Mouse (Mus musculus) thymus, postnatal 4 days (tissue): ENCODE measurements around the gene Samd4.

Source experiments
- DNase-seq: peaks from one replicate; pipeline ENCODE4 v3.0.0; 2021

The Samd4 gene

DNA sequence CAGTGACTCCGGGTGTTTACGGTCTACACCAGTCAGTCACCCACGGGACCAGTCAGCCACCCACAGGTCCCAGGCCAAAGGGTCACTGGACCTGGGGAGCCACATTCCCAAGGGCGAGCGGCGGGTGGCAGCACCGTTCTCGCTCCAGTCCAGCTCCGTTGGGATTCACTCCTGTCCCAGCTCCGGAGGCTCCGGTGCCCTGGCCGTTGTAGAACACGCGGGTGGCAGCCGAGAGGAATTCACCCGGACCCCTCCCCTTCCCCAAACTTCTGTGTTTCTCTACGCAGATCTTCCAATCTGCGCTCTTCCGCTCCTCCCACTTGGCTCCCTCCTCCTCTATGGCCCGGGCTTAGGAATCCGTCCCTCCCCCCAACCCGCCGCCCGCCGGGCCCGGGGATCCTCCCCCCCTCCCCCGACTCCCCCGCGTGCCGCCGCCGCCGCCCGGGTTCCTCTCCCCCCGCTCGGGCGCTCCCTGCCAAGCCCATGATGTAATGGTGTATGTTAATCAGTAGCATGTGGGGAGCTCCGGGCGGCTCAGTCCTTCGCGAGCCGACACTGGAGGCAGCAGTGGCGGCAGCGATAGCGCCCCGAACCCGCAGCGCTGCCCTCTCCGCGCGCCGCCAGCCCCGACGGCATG is at the start of gene Samd4:
Gene Samd4, plus strand, starts transcription at position 424 of the 637 bp plus-strand sequence.
- peak; percentile 61 for DNase-seq

DNA sequence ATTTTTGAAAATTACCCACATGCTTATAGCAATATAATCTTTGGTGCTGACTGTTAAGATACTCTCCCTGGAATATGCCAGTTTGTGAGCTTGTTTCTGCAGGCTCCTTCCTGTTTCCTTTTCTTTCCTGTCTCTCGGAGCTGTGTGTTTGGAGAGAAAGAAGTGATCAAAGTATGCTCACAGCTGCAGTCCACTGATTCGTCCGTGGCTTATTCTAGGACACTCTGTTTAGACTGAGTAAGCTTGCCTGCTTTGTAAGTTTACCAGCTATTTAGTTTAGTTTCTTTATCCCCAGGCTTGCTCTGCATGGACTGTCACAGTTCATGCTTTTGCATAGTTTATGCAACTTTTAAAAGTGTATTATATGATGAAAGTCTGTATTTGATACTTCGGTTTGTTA is 43.3 kb upstream of the Samd4 start:
- DNase-seq, result no peak

DNA sequence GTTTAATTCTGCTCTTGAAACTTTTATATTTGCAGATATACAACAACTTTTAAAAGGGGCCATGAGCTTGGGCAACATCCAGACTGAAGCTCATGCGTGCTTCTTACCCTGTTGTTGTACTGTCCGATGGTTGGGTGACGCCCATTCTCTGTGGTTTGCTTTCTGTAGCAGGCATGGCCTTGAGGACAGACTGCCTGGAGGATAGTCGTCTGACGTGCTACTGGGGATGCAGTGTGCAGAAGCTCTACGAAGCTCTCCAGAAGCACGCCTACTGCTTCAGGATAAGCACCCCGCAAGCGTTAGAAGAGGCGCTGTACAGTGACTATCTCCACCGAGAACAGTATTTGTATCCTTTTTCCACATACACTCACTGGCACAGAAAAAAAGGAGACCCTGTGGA is 36.9 kb upstream of the Samd4 start:
- no peak for DNase-seq

DNA sequence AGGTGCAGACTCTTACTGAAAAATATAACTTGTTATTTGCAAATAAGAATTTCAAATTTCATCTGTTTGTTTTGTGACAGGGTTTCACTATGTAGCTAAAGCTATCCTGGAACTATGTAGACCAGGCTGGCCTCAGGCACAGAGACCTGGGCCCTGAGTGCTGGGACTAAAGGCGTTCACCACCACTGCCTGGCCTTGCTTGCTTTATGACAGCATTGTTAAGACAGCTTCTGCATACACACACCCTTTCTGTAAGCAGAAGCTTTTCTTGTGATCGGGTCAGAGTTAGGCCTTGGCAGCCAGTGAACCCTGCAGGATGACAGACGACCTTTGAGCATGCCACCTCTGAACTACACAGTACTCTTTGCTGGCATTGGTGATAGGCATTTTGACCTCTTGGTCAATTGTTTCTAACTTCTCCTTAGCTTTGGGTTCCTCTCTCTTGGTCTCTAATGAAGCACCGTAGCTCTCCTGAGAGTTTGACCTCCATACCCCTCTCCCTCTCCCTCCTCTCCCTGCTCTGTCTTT is 34.5 kb upstream of the Samd4 start:
- no peak for DNase-seq

DNA sequence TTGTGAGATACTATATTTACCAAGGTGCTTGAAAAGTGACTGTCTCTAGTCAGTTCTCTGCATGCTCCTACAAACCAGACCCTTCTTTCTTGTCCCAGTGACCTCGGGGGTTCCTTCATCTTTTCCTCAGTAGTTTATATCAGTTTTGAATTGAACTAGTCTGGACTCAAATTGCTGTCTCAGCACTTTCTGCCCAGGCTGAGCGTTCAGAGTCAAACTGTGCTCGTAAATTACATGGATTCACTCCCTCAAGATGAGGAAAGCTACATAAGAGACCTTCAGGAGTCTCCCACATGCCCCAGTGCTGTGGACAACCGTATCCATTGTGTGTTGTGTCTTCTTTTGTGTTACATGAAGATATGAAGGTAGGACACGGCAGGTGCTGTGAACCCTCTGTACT is 33.9 kb upstream of the Samd4 start:
- DNase-seq, result no peak

DNA sequence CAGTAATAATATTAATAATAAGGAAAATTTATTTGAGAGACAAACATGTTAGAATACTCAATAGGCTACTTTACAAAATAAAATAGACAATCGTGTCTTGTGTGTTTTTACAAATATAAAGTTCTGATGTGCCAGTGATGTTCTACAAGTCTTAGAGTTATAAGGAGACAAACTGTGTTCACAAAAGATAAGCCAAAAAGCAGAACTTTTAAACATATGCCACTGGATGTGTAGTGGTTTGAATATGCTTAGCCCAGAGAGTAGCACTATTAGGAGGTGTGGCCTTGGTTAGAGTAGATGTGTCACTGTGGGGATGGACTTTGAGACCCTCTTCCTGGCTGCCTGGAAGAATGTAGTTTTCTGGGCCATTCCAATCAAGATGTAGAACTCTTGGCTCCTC is 32.9 kb upstream of the Samd4 start:
- no peak for DNase-seq

DNA sequence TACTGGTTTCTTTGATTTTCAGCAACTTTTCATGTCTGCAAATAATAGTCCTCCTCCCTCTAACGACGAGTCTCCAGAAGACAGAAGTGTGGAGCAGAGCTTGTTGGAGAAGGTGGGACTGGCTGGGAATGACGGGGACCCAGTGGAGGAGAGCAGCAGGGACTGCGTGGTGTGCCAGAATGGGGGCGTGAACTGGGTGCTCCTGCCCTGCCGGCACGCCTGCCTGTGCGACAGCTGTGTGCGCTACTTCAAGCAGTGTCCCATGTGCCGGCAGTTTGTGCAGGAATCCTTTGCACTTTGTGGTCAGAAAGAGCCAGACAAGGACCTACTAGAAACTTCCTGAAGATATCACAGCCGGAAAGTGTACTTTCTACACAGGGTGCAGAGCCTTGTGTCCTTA is 29.0 kb upstream of the Samd4 start:
- DNase-seq, result no peak

DNA sequence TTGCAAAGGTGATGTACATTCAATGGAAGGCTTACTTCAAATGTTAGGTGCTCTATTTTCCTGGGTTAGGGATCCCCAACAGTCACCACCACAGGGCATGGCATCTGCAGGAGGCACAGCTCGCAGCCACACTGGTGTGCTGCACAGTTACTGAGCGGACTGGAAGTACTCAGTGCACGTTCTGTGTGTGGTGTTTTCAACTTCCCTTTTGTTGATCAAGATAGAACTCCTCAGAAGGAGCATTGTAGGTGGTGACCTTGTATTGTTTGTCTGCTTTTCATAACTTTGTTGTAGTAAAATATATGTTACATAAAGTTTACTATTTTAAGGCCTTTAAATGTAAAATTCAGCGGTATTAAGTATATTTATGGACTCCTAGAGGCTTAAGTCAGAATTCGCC is 19.7 kb upstream of the Samd4 start:
- DNase-seq, result no peak

DNA sequence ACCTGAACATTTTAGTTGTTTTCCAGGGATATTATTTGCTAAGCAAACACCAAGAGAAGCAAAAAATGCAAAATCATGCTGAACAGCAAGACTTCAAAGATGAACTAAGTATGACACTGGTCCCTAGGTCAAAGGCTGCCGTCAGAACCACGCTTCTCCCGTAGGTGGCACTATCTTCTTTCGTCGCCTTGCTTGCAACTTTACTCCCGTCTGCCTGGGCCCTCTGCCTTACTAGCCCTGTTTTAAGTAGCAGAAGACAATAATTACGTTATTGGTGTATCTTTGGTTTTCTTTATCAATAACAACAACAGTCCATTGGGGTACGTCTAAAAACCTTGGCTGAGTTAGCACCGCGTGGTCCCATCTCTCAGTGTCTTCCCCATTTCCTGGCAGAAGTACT is 1.7 kb upstream of the Samd4 start:
- DNase-seq, result peak; percentile 84

DNA sequence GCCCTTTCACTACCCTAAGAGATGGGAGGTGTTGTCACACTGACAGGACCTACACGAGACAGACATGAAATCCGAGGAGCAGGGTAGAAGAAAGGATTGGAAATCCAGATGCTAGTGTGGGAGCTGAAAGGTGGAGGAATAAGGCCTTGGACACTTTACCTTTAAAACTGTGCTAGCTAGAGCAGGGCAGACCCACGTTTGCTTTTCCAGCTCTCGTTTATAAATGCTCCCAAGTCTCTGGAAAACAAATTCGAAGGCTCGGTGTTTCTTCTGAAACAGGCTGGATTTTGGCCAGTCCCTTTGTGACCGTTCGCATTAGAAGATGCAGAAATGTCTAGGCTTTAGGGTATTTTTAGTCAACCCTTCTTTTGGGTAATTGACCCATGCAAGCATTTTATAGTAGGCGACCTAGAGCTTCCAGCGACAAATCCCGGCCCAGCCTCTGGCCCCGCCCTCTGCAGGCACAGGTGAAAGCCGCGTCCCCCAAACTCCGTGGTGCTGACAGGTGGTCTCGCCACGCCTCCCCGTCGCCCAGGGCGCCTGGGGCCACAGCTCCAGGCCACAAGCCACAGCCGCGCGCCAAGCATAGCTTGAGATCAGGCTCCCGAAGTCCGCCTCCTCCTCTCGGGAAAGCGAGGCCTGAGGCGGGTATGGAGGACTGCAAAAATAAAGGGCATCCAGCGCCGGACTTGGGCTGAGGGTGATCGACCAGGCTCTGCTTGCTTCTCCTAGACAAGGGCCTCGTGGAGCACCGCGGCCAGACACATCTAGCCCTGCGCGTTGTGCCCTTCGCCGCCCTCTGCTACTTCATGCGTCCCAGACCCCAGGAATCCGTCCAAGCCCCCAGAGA is 848 bp upstream of the Samd4 start:
- DNase-seq, result peak; percentile 33

DNA sequence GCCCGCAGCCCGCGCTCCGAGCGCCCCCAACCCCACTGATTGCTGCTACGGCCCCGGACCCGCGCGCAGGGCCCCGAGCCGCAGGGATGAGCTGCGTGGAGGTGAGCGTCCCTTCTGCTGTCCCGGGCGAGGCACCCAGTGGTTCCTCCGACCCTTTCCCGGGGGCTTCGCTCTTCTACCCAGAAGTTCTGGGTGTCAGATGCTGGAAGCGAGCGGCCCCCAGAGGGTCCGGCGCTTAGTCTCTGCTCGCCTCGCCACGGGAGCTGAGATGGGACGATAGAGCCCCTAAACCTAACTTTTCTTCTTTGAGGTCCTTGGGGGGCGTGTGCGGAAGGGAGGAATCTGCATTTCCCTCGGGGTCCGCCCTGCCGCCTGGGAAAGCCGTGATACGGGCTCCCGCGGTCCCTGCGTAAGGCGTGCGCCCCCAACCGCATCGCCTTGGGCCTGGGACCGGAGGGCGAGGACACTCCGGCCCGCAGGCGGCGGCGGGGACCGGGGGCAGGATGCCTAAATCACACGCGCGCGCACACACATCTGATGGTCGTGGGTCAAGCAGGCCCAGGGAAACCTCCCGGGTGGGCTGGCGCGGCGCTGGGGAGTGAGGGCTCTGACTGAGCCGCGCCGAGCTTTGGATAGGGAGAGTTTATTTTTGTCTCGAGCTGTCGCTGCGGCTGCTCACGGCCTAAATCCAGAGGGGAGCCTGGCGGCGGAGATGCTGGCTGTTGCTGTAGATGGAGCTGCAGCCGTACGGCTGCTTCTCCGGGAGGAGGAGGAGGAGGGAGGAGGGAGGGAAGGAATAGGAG is 615 bp downstream of the Samd4 start:
- DNase-seq, result peak; percentile 41

DNA sequence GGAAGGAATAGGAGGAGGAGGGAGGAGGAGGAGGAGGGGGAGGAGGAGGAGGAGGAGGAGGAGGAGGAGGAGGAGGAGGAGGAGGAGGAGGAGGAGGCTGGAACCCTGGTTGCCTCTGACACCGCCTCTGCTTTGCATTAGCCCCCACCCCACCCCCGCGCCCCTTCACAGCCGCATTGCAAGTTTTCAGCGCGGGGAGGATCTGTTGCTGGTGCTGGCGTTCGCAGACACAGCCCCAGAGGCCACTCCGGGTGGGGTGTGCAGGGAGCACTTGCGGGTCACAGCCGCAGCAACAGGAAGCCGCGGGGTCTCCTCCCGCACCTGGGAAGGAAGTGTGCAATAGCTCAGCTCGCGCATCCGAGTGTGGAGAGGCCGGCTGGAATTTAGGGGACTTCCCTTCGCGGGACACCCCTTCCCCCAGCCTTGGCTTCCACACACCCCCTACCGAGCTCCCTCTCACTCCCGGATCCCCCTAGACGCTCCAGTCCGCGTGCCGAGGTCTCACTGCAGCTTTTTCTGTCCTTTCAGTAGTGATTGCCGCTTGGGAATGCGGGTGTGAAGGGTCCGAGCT is 1.3 kb downstream of the Samd4 start:
- DNase-seq, result peak; percentile 52

DNA sequence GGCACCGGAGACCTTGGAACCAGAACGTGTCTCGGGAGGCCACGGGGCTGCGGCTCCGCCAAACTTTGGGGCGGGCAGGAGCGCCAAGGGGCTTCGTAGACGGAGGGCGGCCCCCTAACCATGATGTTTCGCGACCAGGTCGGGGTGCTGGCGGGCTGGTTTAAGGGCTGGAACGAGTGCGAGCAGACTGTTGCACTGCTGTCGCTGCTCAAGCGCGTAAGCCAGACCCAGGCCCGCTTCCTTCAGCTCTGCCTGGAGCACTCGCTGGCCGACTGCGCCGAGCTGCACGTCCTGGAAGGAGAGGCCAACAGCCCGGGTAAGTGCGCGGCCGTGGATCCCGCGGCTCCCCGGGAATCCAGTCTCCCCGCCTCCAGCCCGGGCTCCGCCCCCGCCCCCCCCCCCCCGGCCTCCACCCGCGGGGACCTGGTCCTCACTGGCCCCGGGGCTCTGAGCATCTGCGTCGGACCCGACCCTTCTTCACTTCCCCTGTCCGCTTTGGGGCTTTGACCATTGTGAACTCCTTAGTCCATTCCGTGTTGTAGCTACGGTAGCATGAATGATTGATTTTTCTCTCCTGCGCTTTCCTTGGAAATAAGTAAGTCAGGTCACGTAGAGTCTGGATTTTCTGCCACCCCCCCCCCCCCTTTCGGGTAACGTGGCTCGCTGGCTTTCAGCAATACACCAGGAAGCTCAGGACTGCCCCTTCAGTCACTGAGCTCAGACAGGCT is 2.2 kb downstream of the Samd4 start:
- DNase-seq, result peak; percentile 66

DNA sequence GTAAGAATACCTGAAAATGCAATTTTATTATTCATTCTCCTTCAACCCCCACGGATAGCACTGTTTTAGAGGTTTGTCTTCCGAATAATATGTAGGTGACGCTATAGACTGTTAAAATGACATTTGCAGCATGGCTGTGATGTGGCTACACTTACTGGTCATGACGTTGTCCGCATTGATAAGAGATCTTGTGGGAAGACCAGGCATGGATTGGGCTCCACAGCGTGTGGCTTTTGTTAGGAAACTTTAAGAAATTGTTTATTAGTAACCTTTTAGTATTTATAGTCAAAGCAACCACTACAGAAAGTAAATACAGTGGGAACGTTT is 2.7 kb downstream of the Samd4 start:
- no peak for DNase-seq

DNA sequence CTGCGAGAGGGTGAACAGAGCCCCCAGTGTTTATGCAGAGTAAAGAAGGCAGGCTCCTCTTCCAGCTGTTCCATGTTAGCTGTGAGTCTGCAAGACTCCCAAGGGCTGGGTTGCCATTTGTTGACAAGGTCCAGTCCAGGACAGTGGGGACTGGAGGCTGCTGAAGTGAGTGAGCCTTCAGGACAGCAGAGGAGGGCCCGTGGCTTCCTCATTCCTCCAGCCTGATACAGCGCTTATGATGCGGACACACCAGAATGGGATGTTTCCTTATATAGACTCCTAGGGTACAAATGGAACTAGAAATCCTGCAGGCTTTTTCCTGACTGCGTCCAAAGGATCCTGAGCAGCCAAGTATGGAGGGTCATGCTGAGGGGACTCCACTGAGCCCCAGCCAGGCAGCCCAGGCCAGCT is 3.2 kb downstream of the Samd4 start:
- DNase-seq, result no peak

DNA sequence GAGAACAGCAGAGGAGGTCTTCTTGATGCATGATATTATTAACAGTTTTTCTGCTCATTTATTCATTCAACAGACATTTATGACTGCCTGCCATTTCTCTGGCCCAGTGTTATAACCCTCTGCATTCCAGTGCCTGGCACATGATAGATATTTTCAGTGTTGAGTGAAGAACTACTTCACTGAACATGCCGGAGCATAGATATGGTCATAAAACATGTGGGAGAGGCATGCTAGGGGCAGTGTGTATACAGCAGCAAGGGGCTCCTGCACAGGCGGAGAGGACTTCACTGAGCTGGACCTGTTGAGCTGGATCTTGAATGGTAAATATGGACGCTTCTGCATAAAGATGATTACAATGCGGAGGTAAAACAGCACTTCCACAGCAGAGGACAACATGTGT is 6.4 kb downstream of the Samd4 start:
- DNase-seq, result no peak

DNA sequence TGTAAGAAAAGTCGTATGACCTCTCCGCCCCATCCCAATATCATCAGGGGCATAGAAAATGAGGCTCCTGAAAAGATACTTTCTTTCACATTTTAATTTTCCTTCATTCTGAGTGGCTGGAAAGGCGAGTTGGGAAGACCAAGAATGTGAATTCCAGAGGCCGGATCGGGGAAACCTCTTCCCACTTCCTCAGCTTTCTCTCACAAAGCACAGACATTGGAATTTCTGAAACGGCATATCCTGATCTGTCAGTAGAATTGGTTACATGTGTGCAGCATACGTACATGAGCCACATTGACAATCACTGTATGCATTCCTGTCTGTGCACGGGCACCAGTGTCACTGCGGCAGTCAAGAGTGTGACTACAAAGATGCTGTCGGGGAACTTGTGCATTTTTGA is 11.3 kb downstream of the Samd4 start:
- DNase-seq, result no peak

DNA sequence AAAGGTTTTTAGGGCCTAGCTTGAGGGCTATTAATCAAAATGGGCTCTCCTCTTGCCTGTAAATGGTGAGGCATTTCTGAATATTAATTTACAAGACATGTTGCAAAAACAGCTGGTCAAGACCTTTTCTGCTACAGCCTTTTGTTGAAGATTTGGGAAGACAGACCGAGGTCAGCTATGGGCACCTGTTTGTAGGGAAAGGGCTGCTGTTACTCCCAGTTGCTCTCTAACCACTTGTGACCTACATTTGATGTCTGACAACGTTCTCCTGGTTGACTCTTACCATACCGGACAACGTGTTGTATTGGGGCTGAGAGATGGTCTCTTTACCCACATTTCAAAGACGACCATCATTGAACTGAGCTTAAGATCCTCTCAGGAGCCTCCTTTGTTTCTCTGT is 15.3 kb downstream of the Samd4 start:
- no peak for DNase-seq

DNA sequence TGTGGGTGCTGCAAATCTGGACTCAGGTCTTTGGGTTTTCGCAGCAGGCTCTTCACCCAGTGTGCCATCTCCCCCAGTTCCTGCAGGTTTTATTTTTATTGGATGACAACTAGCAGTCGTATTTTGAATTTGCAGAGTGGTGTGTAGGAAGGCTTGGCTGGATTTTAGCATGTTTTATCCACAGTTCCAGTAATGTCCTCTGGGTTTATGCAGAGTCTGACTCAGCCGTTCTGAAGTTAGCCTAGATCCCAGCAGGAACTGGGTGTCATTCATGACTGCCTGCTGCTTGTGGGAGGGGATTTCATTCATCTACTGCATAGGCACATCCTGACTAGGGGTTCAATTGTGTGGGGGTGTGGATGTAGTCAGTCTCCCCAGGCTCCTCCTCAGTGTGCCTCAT is 16.0 kb downstream of the Samd4 start:
- DNase-seq, result no peak

DNA sequence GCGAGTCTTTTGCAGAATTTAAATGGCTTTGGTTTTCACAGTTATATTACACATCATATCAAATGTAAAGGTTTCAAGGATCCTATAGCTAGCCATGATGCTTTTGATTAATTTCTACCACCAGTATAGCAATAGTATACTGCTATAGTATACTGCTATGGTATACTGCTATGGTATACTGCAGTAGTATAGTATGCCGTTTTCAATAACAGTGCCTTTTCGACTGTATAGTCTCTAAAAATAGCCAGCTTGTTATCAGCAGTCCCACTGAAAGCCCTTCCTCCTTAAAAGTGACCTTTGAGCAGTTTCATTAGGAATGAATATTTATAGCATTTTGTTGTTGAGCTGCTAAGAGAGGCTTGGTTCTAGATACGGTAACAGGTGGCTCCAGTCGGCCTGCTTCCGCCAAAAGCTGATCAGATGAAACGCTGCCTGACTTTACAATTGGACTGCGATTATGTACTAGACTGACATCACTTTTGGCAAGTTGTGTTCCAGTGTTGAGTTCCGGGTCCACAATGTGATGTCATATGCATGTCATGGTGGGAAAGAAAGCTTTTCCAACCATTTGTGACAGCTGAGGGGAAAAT is 19.9 kb downstream of the Samd4 start:
- no peak for DNase-seq

DNA sequence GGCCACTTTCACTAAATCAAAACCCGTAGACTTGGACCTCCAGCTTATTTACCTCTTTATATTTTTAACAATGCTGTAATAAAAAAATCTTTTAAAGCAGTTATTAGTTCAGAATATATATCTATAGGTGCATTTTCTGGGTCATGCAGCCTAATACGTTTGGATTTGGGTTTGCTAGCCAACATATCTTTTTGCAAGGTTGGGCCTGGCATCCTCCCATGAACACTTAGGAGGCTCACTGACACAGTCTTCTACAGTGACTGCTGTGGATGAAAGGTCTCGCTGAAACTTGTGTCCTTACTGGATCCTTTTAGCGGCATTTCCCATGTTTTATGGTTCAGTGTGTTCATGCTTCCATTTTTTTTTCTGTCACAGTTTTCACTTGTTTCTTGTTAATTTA is 21.6 kb downstream of the Samd4 start:
- DNase-seq, result no peak

DNA sequence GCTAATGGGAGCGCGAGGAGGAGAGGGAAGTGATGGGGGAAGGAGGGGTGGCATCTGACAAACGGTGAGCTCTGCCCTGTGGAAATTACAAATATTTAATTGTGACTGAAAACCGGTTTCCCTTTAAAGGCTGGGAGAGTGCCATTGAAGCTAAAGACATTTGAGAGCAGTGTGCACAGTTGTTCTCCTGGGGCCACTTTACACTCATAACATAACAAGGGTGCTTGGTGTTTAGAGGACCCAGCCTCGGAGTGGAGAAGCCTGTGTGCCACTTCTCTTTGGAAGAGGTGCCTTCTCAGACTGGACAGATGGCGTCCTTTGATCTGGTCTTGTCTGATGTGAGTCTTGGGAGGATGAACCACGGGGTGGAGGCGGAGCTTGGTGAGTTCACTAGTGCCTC is 26.2 kb downstream of the Samd4 start:
- DNase-seq, result no peak
